Mouse (Mus musculus): ENCODE measurements at regions not wholly inside any gene's neighbourhood (a gene's known extent, or its start where the extent isn't known, plus 50 kb on each side); places are given as distances from the start of the nearest gene placed in this dataset.

GRCm38 (mm10) chr14:101327421-101327820 lies 127.3 kb upstream of the Prr30 start:
- Histone ChIP-seq H3K27me3 (replicated peaks; ENCODE audit: control insufficient read depth, insufficient read depth, low read length) (no peaks in the 10 kb centered on the region), H3K4me2 (replicated peaks; ENCODE audit: low read depth) (no peak overlapping the region), H3K9me3 (ENCODE audit: control insufficient read depth) (no peaks in the 10 kb centered on the region), H3K27ac (ENCODE audit: low read depth, low read length) (no peak overlapping the region), H3K36me3 (ENCODE audit: control insufficient read depth, insufficient read depth) (no peaks in the 10 kb centered on the region), H3K9ac (ENCODE audit: low read depth, low read length) (no peak overlapping the region), H3K4me1 (replicated peaks; ENCODE audit: control insufficient read depth, insufficient read depth, low read length) (no peaks in the 10 kb centered on the region), H3K4me3 (ENCODE audit: low read depth, low read length) (no peak overlapping the region)
- 86% methylated on average over 6 of the region's 6 CpGs for WGBS
- no peak for ATAC-seq
- no peak for TF ChIP-seq CTCF (IDR thresholded peaks at IDR 0.05; ENCODE audit: low read depth)

DNA sequence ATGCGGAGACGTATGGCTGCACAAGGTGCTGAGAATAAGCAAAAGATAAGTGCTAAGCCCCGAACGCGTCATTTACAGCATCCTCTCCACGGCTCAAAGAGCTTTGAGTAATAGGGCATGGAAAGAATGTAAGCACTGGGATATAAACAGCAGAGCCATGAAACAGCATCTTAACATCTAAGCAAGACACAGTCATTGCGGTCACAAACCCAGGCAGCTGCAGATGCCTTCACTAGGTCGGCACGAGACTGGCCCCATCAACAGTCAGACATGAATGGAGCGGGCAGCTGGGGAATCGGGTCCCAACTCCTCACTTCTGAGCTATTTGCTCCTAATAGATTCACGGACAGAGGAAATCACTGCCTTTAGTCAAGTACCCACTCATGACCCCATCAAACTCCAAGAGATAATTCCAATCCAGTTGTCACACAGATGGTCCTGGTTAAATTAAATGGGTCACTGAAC lies 126.4 kb upstream of the Prr30 start:
- Histone ChIP-seq H3K27me3 (replicated peaks; ENCODE audit: control insufficient read depth, insufficient read depth, low read length) (no peaks in the 10 kb centered on the region), H3K9me3 (ENCODE audit: control insufficient read depth) (no peaks in the 10 kb centered on the region), H3K4me1 (replicated peaks; ENCODE audit: control insufficient read depth, insufficient read depth, low read length) (no peaks in the 10 kb centered on the region), H3K4me3 (ENCODE audit: low read depth, low read length) (no peak overlapping the region), H3K27ac (ENCODE audit: low read depth, low read length) (no peak overlapping the region), H3K9ac (ENCODE audit: low read depth, low read length) (no peak overlapping the region), H3K36me3 (ENCODE audit: control insufficient read depth, insufficient read depth) (no peaks in the 10 kb centered on the region), H3K4me2 (replicated peaks; ENCODE audit: low read depth) (no peak overlapping the region)
- TF ChIP-seq CTCF (IDR thresholded peaks at IDR 0.05; ENCODE audit: low read depth), result no peak
- 48% methylated on average over 12 of the region's 12 CpGs for WGBS
- ATAC-seq, result no peak

DNA sequence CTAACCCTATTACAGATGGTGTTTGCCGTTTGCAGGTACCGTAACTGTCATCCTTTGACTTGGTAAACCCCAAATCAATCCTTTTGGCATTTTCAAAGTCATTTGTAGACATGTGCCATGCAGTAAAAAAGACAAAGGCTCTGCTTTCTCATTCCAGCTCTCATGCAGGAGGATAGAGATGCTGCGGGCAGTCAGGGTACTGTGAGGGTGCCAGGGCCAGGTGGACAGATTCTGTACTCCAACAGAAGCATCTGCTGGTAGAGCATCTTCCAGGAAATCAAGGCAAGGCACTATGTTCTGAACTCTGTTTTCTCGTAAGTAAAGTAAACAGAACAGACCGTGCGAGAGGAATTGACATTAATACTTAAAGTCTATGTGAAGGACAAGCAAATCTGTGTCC lies 123.2 kb upstream of the Prr30 start:
- WGBS, result 88% methylated on average over 6 of the region's 6 CpGs
- no peak for ATAC-seq
- H3K4me2 ChIP-seq (replicated peaks; ENCODE audit: low read depth), result no peak overlapping the region
- TF ChIP-seq CTCF (IDR thresholded peaks at IDR 0.05; ENCODE audit: low read depth), result no peak
- no peak overlapping the region for H3K9ac ChIP-seq (ENCODE audit: low read depth, low read length)
- no peak overlapping the region for H3K27ac ChIP-seq (ENCODE audit: low read depth, low read length)
- no peaks in the 10 kb centered on the region for H3K36me3 ChIP-seq (ENCODE audit: control insufficient read depth, insufficient read depth)
- H3K4me3 ChIP-seq (ENCODE audit: low read depth, low read length), result no peak overlapping the region
- no peaks in the 10 kb centered on the region for H3K27me3 ChIP-seq (replicated peaks; ENCODE audit: control insufficient read depth, insufficient read depth, low read length)
- no peaks in the 10 kb centered on the region for H3K4me1 ChIP-seq (replicated peaks; ENCODE audit: control insufficient read depth, insufficient read depth, low read length)
- H3K9me3 ChIP-seq (ENCODE audit: control insufficient read depth), result no peaks in the 10 kb centered on the region

- H3K4me1 ChIP-seq (replicated peaks; ENCODE audit: control insufficient read depth, insufficient read depth, low read length), result no peaks in the 10 kb centered on the region
- no peak overlapping the region for H3K4me3 ChIP-seq (ENCODE audit: low read depth, low read length)
- ATAC-seq, result no peak
- no peaks in the 10 kb centered on the region for H3K27me3 ChIP-seq (replicated peaks; ENCODE audit: control insufficient read depth, insufficient read depth, low read length)
- no peak for TF ChIP-seq CTCF (IDR thresholded peaks at IDR 0.05; ENCODE audit: low read depth)
- H3K9ac ChIP-seq (ENCODE audit: low read depth, low read length), result no peak overlapping the region
- no peak overlapping the region for H3K27ac ChIP-seq (ENCODE audit: low read depth, low read length)
- H3K9me3 ChIP-seq (ENCODE audit: control insufficient read depth), result no peaks in the 10 kb centered on the region
- H3K36me3 ChIP-seq (ENCODE audit: control insufficient read depth, insufficient read depth), result no peaks in the 10 kb centered on the region
- H3K4me2 ChIP-seq (replicated peaks; ENCODE audit: low read depth), result no peak overlapping the region
Observed at GRCm38 (mm10) chr14:101307920-101308319, 107.8 kb upstream of the Prr30 start.

DNA sequence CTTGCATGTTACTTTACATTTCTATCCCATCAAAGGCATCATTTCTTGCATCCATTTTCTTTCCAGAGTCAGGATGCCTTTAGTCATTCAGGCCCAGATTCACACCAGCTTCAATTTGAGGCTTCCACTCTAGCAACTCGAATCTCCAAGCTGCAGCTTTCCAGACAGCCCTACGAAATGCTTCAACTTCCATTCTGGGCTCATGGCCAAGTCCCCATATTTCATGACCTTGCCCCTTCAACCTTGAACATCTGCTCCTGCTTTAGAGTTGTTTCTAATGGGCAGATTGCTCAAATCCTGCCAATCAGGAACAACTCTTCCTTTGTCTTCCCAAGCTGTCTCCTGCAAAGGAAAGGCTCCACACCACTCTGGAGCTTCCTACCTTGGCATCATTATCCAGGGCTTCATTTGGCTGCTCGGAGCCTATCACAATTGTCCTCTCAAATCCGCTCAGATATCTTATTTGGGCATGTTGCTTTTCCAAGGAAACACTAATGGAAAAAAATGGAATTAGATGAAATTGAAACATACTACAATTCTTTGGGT lies 104.4 kb upstream of the Prr30 start:
- no peak for ATAC-seq
- no peak overlapping the region for H3K27ac ChIP-seq (ENCODE audit: low read depth, low read length)

DNA sequence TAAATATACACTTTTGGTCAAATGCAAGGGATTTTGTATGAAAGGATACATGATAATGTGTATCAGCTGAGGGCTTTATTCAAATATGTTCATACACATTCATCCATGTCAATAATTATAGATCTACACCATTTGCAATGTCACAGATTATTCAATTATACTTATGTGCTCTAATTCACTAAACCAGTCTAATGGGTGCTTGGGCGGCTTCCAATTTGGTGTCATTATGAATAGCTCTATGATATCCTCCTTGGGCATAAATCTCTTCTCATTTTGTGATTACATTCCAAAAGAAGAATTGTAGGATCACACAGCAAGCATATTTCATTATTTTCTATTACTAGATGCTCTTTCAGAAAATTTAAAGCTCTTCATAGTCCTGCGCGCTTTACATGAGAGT lies 97.7 kb upstream of the Prr30 start:
- Histone ChIP-seq H3K27me3 (replicated peaks; ENCODE audit: control insufficient read depth, insufficient read depth, low read length) (no peaks in the 10 kb centered on the region), H3K9ac (ENCODE audit: low read depth, low read length) (no peak overlapping the region), H3K4me1 (replicated peaks; ENCODE audit: control insufficient read depth, insufficient read depth, low read length) (no peaks in the 10 kb centered on the region), H3K9me3 (ENCODE audit: control insufficient read depth) (no peaks in the 10 kb centered on the region), H3K27ac (ENCODE audit: low read depth, low read length) (no peak overlapping the region), H3K4me3 (ENCODE audit: low read depth, low read length) (no peak overlapping the region), H3K4me2 (replicated peaks; ENCODE audit: low read depth) (no peak overlapping the region), H3K36me3 (ENCODE audit: control insufficient read depth, insufficient read depth) (no peaks in the 10 kb centered on the region)
- 92% methylated on average over 3 of the region's 3 CpGs for WGBS
- no peak for TF ChIP-seq CTCF (IDR thresholded peaks at IDR 0.05; ENCODE audit: low read depth)
- ATAC-seq, result no peak

More for the DNA sequence above, 104.4 kb upstream of the Prr30 start:
- Histone ChIP-seq H3K4me3 (ENCODE audit: low read depth, low read length) (no peak overlapping the region), H3K9me3 (ENCODE audit: control insufficient read depth) (no peaks in the 10 kb centered on the region), H3K27me3 (replicated peaks; ENCODE audit: control insufficient read depth, insufficient read depth, low read length) (no peaks in the 10 kb centered on the region), H3K36me3 (ENCODE audit: control insufficient read depth, insufficient read depth) (no peaks in the 10 kb centered on the region), H3K4me1 (replicated peaks; ENCODE audit: control insufficient read depth, insufficient read depth, low read length) (no peaks in the 10 kb centered on the region), H3K4me2 (replicated peaks; ENCODE audit: low read depth) (no peak overlapping the region), H3K9ac (ENCODE audit: low read depth, low read length) (no peak overlapping the region)
- TF ChIP-seq CTCF (IDR thresholded peaks at IDR 0.05; ENCODE audit: low read depth), result no peak
- 60% methylated on average over 4 of the region's 4 CpGs for WGBS

- no peaks in the 10 kb centered on the region for H3K9me3 ChIP-seq (ENCODE audit: control insufficient read depth)
- H3K9ac ChIP-seq (ENCODE audit: low read depth, low read length), result no peak overlapping the region
- H3K4me2 ChIP-seq (replicated peaks; ENCODE audit: low read depth), result no peak overlapping the region
- H3K36me3 ChIP-seq (ENCODE audit: control insufficient read depth, insufficient read depth), result no peaks in the 10 kb centered on the region
- no peak overlapping the region for H3K27ac ChIP-seq (ENCODE audit: low read depth, low read length)
- H3K27me3 ChIP-seq (replicated peaks; ENCODE audit: control insufficient read depth, insufficient read depth, low read length), result no peaks in the 10 kb centered on the region
- WGBS, result 32% methylated on average over 7 of the region's 7 CpGs
- peak; percentile 73 for TF ChIP-seq CTCF (IDR thresholded peaks at IDR 0.05; ENCODE audit: low read depth)
- H3K4me3 ChIP-seq (ENCODE audit: low read depth, low read length), result no peak overlapping the region
- no peak for ATAC-seq
- H3K4me1 ChIP-seq (replicated peaks; ENCODE audit: control insufficient read depth, insufficient read depth, low read length), result no peaks in the 10 kb centered on the region
Observed at GRCm38 (mm10) chr14:101294693-101295092, 94.6 kb upstream of the Prr30 start.

Measured in intestine, postnatal 0 days (tissue).